Mouse (Mus musculus) heart, embryonic 12.5 days (tissue): ENCODE data around the gene Lzic. TPM values are rescaled to one million over a fixed set of nuclear protein-coding genes. Genes with fewer than 3 reads are reported as not detected.
A peak's percentile ranks its signal among the peaks of the same experiment; 100 is the strongest.

ENCODE experiments used
- ATAC-seq: fragments of 200-750 bp; cut with Nextera tagmentation; 2 replicates; pipeline ENCODE4 v1.8.0; 2017; ENCODE audit warnings: moderate TSS enrichment, moderate library complexity; ENCODE audit not compliant: insufficient number of reproducible peaks, low FRiP score
- H3K27ac ChIP-seq: fragments of 300-500 bp; sonication (generic); 2 replicates; pipeline ENCODE4 v1.5.1; 2016; ENCODE audit warnings: mild to moderate bottlenecking, moderate library complexity; ENCODE audit not compliant: poor library complexity, severe bottlenecking
- H3K27me3 ChIP-seq: fragments of 300-500 bp; sonication (generic); replicated peaks from 2 replicates; pipeline ENCODE4 v1.6.1; 2016; ENCODE audit warnings: mild to moderate bottlenecking, moderate library complexity
- H3K36me3 ChIP-seq: fragments of 300-500 bp; sonication (generic); 2 replicates; pipeline ENCODE4 v1.6.1; 2016; ENCODE audit warnings: mild to moderate bottlenecking, moderate library complexity
- H3K4me1 ChIP-seq: fragments of 300-500 bp; sonication (generic); replicated peaks from 2 replicates; pipeline ENCODE4 v1.6.1; 2016; ENCODE audit warnings: mild to moderate bottlenecking
- H3K4me2 ChIP-seq: fragments of 300-500 bp; sonication (generic); 2 replicates; pipeline ENCODE4 v1.6.1; 2016; ENCODE audit warnings: mild to moderate bottlenecking, moderate library complexity
- H3K4me3 ChIP-seq: fragments of 300-500 bp; sonication (generic); 2 replicates; pipeline ENCODE4 v1.5.1; 2016; ENCODE audit warnings: mild to moderate bottlenecking
- H3K9ac ChIP-seq: fragments of 300-500 bp; sonication (generic); 2 replicates; pipeline ENCODE4 v1.6.1; 2016; ENCODE audit warnings: mild to moderate bottlenecking, moderate library complexity
- H3K9me3 ChIP-seq: fragments of 300-500 bp; sonication (generic); replicated peaks from 2 replicates; pipeline ENCODE4 v1.6.1; 2016; ENCODE audit warnings: mild to moderate bottlenecking, moderate library complexity
- WGBS: fragments of 180-500 bp; shearing (Covaris S2); methylation state at CpG from one replicate; pipeline ENCODE4 v1.1.7; 2016; 5-methylcytosine and 5-hydroxymethylcytosine counted together
- polyA plus RNA-seq: library from polyadenylated mRNA; unstranded; fragments of >200 nt; fragmentation: Nextera tagmentation; extraction: Ambion mirVana; gene quantifications from 2 replicates; pipeline ENCODE4 v1.2.1, GENCODE M21; 2016

The Lzic gene
- polyA plus RNA-seq, 1 experiment from 2014 or later: 32.1 TPM

DNA sequence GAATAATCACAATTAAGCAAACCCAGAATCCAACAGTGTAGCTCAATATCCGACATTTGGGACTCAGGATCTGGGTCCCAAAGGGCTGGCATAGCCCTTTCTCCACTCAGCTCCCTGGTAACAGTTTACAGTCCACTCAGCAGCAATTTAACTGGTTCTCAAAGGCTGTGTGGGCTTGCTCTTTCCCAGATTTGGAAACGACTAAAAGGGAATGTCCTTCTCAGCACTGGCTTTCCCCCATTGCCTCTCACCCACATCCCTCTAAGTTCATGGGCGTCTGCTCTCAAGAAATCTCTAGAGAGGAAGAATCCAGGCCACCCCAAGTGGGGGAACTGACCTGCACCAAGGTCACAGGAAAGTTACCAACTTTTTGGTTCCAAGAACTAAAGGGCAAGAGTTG is 463 bp upstream of the Lzic start:
- Histone ChIP-seq H3K4me3 (peak overlapping the region; percentile 81), H3K4me1 (peaks cover 15% of the 10 kb centered on the region), H3K27me3 (no peaks in the 10 kb centered on the region), H3K9ac (peak overlapping the region; percentile 89), H3K4me2 (peak overlapping the region; percentile 75), H3K36me3 (peaks cover 30% of the 10 kb centered on the region), H3K9me3 (no peaks in the 10 kb centered on the region), H3K27ac (peak overlapping the region; percentile 62)
- ATAC-seq: no peak
- 52% methylated on average over 3 of the region's 3 CpGs for WGBS

DNA sequence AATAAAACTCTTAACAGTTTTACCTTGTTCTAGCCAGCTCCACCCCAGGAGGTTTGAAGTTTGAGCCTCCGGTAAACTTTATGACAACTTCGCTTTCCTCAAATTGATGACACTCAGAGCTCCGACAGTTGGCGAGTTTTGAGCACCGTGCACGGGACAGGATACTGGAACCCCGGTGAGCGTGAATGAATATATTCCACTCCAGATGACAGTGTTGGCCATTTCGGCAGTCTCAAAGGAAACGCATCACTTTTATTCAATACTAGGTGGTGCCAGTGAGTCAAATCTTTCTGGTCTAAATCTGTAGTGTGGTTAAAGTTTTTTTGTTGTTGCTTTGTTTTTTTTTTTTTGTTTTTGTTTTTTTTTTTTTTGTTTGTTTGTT is 787 bp downstream of the Lzic start:
- ATAC-seq: no peak
- WGBS: 0% methylated on average over 10 of the region's 10 CpGs
- Histone ChIP-seq H3K4me2 (peak overlapping the region; percentile 75), H3K4me1 (peaks cover 15% of the 10 kb centered on the region), H3K9me3 (no peaks in the 10 kb centered on the region), H3K9ac (peak overlapping the region; percentile 89), H3K27me3 (no peaks in the 10 kb centered on the region), H3K4me3 (peak overlapping the region; percentile 81), H3K36me3 (peaks cover 39% of the 10 kb centered on the region), H3K27ac (peak overlapping the region; percentile 62)

GRCm38 (mm10) chr4:149487729-149488128 is 2.7 kb downstream of the Lzic start:
- no peak overlapping the region for H3K27ac ChIP-seq
- ATAC-seq: no peak
- H3K9ac ChIP-seq: no peak overlapping the region
- no peaks in the 10 kb centered on the region for H3K27me3 ChIP-seq
- H3K4me3 ChIP-seq: no peak overlapping the region
- peaks cover 15% of the 10 kb centered on the region for H3K4me1 ChIP-seq
- H3K36me3 ChIP-seq: peaks cover 51% of the 10 kb centered on the region
- WGBS: 96% methylated on average over 12 of the region's 12 CpGs
- no peaks in the 10 kb centered on the region for H3K9me3 ChIP-seq
- no peak overlapping the region for H3K4me2 ChIP-seq

DNA sequence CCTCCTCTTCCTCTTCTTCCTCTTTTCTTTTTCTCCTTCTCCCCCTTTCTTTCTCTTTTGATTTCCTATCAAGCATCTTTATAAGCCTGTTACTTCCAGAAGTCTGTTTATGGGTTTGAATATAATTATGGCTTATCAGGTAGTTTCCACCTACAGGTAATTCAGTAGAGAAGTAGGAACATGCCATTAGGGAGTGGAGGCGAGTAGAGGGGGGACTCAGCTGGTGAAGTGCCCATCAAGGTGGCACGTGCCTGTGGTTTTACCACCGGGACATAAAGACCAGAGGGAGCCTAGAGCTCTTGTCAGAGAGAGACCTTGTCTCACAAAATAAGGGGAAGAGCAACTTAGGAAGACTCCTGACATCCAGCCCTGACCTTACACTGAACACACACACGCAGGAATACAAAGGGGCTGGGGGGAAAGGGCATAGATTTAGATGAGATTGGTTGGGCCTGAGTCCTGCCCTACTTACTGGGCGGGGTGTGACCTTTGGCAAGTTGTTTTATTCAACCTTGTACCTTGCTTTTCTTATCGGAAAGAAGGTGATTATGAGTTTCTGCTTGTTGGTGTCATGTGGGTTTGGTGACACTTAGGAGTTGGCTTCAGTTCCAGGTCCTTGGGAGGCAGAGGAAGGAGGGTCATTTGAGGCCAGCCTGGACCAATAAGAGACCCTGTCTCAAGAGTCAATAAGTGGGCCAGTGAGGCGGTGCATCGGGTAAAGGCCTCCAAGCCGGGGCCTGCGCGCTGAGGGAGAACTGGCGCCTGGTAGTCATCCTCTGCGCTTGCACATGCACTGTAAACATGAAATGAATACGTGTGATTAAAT is 4.6 kb downstream of the Lzic start:
- peaks cover 68% of the 10 kb centered on the region for H3K36me3 ChIP-seq
- ATAC-seq: no peak
- H3K4me1 ChIP-seq: peaks cover 8% of the 10 kb centered on the region
- H3K27me3 ChIP-seq: no peaks in the 10 kb centered on the region
- H3K9ac ChIP-seq: no peak overlapping the region
- 92% methylated on average over 14 of the region's 14 CpGs for WGBS
- H3K4me2 ChIP-seq: no peak overlapping the region
- H3K9me3 ChIP-seq: no peaks in the 10 kb centered on the region
- H3K4me3 ChIP-seq: no peak overlapping the region
- H3K27ac ChIP-seq: no peak overlapping the region

GRCm38 (mm10) chr4:149491151-149491550 is 6.1 kb downstream of the Lzic start:
- H3K27ac ChIP-seq: no peak overlapping the region
- peaks cover 7% of the 10 kb centered on the region for H3K4me1 ChIP-seq
- peaks cover 82% of the 10 kb centered on the region for H3K36me3 ChIP-seq
- H3K9ac ChIP-seq: no peak overlapping the region
- H3K27me3 ChIP-seq: no peaks in the 10 kb centered on the region
- no peaks in the 10 kb centered on the region for H3K9me3 ChIP-seq
- H3K4me2 ChIP-seq: no peak overlapping the region
- no peak for ATAC-seq
- no peak overlapping the region for H3K4me3 ChIP-seq
- 93% methylated on average over 3 of the region's 3 CpGs for WGBS

GRCm38 (mm10) chr4:149496612-149497011 is 11.6 kb downstream of the Lzic start:
- Histone ChIP-seq H3K27ac (no peak overlapping the region), H3K36me3 (peaks cover 77% of the 10 kb centered on the region), H3K4me2 (no peak overlapping the region), H3K9ac (no peak overlapping the region), H3K9me3 (no peaks in the 10 kb centered on the region), H3K4me3 (no peak overlapping the region), H3K27me3 (no peaks in the 10 kb centered on the region), H3K4me1 (no peaks in the 10 kb centered on the region)
- WGBS: 71% methylated on average over 2 of the region's 2 CpGs
- no peak for ATAC-seq

GRCm38 (mm10) chr4:149498901-149499300 is 13.9 kb downstream of the Lzic start:
- WGBS: 78% methylated on average over 8 of the region's 8 CpGs
- peaks cover 78% of the 10 kb centered on the region for H3K36me3 ChIP-seq

GRCm38 (mm10) chr4:149499790-149500189 is 14.8 kb downstream of the Lzic start:
- ATAC-seq: no peak
- Histone ChIP-seq H3K4me1 (no peaks in the 10 kb centered on the region), H3K4me2 (no peak overlapping the region), H3K27ac (no peak overlapping the region), H3K27me3 (no peaks in the 10 kb centered on the region), H3K9ac (no peak overlapping the region), H3K4me3 (no peak overlapping the region), H3K9me3 (no peaks in the 10 kb centered on the region), H3K36me3 (peaks cover 69% of the 10 kb centered on the region)
- 74% methylated on average over 5 of the region's 5 CpGs for WGBS

More at GRCm38 (mm10) chr4:149498901-149499300, 13.9 kb downstream of the Lzic start:
- no peak overlapping the region for H3K4me3 ChIP-seq
- H3K4me2 ChIP-seq: no peak overlapping the region
- no peaks in the 10 kb centered on the region for H3K9me3 ChIP-seq
- H3K27me3 ChIP-seq: no peaks in the 10 kb centered on the region
- H3K4me1 ChIP-seq: no peaks in the 10 kb centered on the region
- H3K9ac ChIP-seq: no peak overlapping the region
- no peak overlapping the region for H3K27ac ChIP-seq
- no peak for ATAC-seq

DNA sequence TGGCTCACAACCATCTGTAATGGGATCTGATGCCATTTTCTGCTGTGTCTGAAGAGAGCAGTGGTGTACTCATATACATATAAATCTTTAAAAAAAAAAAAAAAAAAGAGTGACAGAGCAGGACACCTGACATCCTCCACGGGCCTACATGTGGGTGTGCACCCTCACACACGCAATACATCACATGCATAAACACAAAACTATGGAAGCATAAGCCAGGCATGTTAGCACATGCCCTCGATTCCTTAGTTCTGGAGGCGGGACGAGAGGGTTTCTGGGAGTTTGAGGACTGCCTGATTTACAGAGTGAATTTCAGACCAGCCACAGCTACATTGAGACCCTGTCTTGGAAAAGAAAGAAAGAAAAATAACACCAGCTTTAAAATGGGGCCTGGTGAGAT is 19.3 kb downstream of the Lzic start:
- ATAC-seq: no peak
- Histone ChIP-seq H3K27me3 (no peaks in the 10 kb centered on the region), H3K4me2 (no peak overlapping the region), H3K4me3 (no peak overlapping the region), H3K4me1 (no peaks in the 10 kb centered on the region), H3K9ac (no peak overlapping the region), H3K27ac (no peak overlapping the region), H3K9me3 (no peaks in the 10 kb centered on the region), H3K36me3 (peaks cover 32% of the 10 kb centered on the region)
- 82% methylated on average over 5 of the region's 5 CpGs for WGBS

- no peak for ATAC-seq
These were observed 19.8 kb downstream of the Lzic start for GRCm38 (mm10) chr4:149504858-149505257.

DNA sequence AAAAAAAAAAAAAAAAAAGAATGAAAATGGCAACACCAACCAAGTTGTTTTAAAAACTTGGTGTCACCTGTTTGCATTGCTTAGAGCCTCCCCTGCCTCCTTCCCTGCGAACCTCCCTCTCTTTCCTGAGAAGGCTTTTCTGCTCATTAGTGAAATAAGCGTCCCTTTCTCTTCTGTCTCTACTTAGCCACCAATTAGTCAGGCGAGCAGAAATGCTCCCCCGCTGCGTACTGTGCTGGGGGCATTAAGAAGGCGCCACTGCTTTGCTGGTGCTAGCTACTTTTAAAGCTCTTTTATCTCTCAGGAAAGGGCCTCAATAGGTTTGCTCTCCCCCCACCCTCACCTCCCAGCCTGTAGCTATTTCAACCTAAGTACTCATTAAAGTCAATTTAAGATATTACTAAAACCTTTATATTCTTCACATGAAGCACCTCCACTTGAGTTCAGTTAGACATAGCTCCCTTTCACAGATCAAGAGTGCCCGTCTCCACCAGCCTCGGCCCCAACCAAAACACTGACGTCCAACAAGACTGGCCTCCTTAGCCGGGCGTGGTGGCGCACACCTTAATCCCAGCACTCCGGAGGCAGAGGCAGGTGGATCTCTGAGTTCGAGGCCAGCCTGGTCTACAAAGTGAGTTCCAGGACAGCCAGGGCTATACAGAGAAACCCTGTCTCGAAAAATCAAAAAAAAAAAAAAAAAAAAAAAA is 20.4 kb downstream of the Lzic start:
- Histone ChIP-seq H3K27ac (no peak overlapping the region), H3K4me1 (no peaks in the 10 kb centered on the region), H3K4me2 (no peak overlapping the region), H3K4me3 (no peak overlapping the region), H3K27me3 (no peaks in the 10 kb centered on the region), H3K36me3 (peaks cover 23% of the 10 kb centered on the region), H3K9me3 (no peaks in the 10 kb centered on the region), H3K9ac (no peak overlapping the region)
- ATAC-seq: no peak
- 64% methylated on average over 15 of the region's 15 CpGs for WGBS

More at GRCm38 (mm10) chr4:149504858-149505257, 19.8 kb downstream of the Lzic start:
- H3K27ac ChIP-seq: no peak overlapping the region
- no peaks in the 10 kb centered on the region for H3K9me3 ChIP-seq
- H3K4me1 ChIP-seq: no peaks in the 10 kb centered on the region
- no peak overlapping the region for H3K9ac ChIP-seq
- no peak overlapping the region for H3K4me2 ChIP-seq
- no peaks in the 10 kb centered on the region for H3K27me3 ChIP-seq
- 38% methylated on average over 3 of the region's 3 CpGs for WGBS
- no peak overlapping the region for H3K4me3 ChIP-seq
- peaks cover 28% of the 10 kb centered on the region for H3K36me3 ChIP-seq
